Mouse (Mus musculus) lung, postnatal 14 days (tissue): ENCODE results near the gene Glrx2.

Experiments
- DNase-seq: peaks from one replicate; pipeline ENCODE4 v3.0.0; 2021

The Glrx2 gene

DNA sequence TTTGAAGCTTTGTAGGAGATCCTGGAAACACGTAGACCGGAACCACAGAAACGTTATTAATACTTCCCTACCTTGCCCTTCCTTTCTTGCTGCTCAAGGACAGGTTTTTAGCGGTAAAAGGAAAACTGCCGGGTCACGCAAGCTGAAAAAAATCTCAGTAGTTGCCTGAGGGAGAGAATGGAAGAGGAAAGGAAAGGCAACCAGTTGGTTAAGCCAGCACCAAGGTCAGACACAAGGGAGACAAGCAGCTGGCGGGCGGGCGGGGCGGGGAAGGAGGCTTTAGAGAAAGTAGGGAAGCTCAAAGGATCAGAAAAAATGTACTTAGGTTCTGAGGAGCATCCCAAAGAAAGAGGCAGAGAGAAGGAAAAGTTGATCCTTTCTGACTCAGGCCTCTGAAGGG, 29.7 kb downstream of the Glrx2 start:
- no peak for DNase-seq

DNA sequence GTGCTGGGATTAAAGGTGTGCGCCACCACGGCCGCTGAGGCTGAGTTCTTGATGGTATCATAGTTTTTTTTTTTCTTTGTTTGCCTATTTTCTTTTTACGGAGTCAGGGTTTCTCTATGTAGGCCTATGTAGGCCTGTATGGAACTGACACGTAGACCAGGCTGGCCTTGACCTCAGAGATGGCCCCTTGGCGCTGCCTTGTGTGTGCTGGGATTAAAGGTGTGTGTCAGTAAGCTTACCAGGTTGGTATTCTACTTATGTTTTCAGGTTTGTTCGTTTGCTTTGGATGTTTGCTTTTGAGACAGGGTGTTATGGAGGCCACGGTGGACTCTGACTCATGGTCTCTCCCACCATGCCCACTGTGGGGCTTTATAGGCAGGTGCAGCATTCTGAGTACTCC, 46.0 kb downstream of the Glrx2 start:
- no peak for DNase-seq

DNA sequence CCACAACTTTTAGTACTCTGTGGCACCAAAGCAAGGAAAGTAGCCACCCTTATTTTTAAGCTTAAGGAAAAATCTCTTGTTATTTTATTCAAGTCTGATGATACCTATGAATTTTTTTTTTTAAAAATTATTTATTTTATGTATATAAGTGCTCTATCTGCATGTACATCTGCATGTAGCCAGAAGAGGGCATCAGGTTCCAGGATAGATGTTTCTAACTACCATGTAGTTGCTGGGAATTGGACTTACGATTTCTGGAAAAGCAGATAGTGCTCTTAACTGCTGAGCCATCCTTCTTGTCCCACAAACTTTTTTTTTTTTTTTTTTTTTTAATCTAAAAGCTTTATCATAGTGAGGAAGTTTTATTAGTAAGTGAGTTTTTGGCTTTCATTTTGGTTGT, 48.3 kb downstream of the Glrx2 start:
- DNase-seq = no peak

DNA sequence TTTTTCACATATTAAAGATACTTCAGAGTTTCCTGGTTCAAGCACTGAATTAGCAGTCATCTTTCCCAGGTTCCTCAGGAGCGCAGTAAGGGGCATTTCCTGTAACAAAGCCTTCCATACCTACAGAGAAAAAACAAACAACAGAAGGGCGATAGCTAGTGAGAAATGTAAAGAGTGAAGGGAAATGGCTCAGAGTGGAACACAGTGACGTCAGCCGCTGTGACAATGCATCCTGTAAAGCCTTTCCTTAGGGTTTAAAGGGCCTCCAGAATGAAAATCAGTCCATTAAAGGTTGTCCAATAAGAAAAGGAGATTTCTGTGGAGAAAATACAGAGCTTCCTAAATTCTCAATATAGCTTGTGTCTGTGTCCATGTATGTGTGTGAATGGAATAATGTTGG, 49.7 kb downstream of the Glrx2 start:
- DNase-seq = no peak

DNA sequence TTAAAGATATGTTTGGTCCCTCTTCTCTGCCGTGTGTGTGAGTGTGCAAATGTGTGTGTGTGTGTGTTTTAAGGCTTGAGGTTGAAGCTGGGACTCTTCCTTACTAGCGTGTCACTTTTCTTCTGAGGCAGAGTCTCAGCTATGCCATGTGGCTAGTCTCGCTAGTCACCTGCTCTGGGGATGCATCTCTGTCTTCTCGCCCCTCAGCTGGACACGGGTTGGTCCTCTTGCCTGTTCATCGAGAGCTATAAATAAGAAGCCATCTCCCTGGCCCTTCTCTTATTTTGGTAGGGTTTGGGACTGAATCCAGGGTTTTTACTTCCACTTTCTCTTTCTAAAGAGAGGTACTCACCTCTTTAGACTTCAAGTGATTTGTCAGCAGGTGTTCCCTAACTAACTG, 50.1 kb downstream of the Glrx2 start:
- no peak for DNase-seq

DNA sequence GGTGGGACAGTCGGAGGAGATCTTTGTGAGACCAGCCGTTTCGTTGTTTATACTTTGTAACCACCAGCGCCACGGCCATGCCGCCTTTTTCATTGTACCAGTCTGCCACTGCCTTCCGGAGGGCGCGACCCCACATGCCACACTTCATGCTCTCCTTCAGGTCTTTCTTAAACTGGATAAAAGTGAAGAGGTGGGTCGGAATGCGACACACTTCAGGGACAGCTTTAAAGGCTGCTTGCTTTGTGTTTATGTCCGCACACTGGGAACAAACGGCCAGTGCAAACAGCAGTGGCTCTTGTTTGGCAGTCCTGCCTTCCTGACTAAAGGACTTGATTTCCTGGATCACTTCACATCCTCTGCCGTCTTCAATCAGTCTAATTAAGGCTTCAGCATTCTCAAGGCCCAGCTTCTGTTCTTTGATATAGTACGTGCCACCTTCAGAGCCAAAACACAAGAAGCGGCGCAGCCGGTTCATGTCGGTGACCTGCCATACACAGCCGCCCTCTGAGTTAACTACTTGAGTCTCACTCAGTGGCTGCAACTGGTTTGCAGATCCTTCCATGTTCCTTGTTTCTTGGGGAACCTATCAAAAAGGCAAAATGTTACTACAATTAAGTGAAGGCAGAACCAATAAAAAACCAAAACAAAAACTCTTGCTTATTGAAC, 54.4 kb downstream of the Glrx2 start:
- peak; percentile 17 for DNase-seq

DNA sequence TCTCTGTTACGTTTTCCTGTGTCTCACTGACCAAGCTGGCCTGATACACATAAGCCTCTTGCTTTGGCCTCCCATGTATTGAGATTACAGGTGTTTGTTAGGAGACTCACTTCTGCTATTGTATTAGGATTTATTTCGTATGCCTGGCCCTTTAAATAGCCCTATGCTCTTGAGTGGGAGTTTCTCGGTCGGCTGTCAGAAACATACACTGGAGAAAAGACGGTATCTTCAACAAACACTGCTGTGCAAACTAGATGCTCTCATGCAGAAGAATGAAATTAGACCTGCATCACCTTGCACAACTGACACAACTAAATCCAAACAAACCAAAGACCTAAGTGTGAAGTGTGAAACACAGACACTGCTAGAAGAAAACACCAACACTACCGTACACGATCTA, 56.9 kb downstream of the Glrx2 start:
- no peak for DNase-seq

DNA sequence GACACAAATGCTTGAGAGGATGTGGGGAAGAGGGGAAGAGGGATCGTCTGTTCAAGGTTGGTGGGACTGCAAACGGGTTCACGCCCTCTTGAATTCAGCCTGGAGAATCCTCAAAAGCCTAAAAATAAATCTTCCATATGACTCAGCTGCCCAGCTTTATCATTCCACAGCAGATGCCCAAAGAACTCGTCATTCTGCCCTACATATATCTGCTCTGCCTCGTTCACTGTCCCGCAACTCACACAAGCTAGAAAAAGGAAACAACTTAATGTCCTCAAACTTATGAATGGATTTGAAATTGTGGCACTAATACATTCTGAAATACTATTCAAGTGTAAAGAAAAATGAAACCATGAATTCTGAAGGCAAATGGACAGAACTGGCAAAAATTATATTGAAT, 57.8 kb downstream of the Glrx2 start:
- no peak for DNase-seq

DNA sequence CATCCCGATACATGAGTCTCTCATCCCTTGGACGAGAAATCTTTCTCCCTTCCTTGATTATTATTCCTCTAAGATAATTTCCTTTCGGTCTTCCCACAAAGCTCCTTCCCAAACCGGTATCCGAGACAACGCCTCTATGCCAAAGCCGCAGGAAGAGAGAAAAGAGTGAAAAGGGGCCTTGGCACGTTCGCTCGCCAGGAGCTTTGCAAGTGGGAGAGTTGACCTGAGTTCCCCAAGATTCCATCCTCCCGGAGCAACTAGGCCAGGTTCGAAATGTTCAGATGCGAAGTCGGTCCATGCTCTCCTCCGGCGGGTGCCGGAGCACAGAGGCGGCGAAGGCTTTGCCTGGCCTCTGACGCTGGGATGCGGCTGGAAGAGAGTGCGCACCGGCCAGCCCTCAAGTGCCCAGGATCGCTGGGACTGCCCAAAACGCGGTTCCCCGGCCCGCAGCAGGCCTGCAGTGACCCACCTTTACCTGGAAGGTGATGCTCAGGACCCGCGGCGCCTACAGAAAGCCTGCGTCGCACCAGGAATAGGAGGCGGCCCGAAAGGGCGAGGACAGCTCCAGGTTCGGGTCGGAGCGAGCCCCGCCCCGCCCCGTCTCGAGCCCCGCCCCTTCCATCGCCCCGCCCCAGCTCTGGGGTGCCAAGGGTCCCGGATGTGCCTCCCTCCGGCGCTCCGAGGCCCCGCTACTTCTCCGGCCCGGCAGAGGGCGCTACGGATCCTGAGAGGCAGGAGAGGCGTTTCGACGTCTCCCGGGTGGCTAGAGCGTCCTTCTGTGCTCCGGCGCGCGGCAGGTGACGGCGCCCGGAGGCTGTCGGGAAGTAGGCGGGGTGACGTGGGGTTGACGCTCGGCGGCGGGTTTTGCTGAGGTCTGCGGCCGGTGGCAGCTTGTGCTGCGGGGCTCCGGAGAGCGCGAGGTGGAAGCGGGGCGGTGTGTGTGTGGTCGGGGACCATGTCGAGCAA, 60.6 kb downstream of the Glrx2 start, which contains the start of the genes Trove2 and Uchl5:
TSS of gene Trove2 (minus strand) at position 623 of the 966 bp plus-strand sequence.
TSS of gene Uchl5 (plus strand) at position 827 of the 966 bp plus-strand sequence.
- peak; percentile 99 for DNase-seq

DNA sequence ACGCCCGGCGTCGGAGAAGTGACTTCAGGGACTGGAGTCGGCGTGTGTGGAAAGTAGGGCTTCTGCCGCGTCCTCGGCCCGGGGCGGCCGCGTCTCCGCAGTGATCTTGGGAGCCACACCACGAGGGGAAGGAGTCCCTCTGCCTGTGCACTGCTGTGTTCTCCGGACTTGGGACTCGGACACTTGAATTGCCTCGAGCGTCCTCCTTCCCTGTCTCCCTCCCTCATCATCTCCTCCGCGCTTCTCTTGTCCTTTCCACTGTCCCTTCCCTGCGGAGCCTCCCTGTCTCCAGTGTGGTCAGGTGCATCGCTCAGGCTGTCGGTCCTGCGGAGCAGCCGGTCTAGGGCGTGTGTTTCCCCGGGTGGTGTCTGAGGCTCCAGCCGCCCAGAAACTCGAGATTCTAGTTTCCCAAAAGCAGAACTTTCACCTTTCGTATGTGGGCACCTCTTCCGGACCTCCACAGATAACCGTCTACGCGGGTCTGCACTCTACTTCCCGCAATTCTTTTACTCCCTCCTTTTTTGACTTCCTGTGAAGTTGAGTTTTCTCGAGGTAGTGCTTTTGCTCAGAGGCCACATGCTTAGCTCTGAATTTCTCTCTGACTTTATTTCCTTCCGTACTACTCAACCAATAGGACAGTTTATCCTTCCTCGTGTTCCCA, 61.5 kb downstream of the Glrx2 start:
- DNase-seq = no peak

DNA sequence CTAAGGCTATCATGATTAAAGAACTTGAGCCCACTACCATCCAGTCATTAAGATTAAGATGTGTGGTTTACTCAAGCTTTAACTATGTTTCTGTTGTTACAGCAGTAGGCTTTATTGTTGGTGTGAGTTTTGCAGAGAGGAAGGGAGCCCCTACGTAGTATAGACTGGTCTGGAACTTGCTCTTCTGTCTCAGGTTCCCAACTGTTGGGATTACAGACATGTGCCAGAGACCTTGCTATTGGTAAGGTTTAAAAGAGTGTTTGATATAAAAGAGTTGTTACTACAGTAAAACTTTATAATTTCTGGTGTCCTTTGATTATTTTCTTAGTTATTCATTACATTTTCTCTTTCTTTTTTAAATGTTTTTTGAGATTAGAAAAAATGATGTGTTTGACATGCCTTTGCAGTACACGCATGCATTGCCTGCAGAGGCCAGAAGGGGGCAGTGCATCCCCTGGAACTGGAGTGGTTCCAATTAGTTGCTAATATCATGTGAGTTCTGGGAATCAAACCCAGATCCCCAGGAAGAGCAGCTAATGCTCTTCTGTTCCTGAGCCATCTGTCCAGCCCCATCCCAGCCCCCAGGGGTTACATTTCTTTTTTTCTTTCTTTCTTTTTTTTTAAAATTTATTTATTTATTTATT, 72.6 kb downstream of the Glrx2 start:
- peak; percentile 47 for DNase-seq
